Mouse (Mus musculus) ES-CJ7 (cell line): ENCODE measurements around the gene Cdt1.

Source experiments
- DNase-seq: peaks from one replicate; pipeline ENCODE4 v3.0.0; 2011; ENCODE audit warnings: low read depth, low spot score

The Cdt1 gene

DNA sequence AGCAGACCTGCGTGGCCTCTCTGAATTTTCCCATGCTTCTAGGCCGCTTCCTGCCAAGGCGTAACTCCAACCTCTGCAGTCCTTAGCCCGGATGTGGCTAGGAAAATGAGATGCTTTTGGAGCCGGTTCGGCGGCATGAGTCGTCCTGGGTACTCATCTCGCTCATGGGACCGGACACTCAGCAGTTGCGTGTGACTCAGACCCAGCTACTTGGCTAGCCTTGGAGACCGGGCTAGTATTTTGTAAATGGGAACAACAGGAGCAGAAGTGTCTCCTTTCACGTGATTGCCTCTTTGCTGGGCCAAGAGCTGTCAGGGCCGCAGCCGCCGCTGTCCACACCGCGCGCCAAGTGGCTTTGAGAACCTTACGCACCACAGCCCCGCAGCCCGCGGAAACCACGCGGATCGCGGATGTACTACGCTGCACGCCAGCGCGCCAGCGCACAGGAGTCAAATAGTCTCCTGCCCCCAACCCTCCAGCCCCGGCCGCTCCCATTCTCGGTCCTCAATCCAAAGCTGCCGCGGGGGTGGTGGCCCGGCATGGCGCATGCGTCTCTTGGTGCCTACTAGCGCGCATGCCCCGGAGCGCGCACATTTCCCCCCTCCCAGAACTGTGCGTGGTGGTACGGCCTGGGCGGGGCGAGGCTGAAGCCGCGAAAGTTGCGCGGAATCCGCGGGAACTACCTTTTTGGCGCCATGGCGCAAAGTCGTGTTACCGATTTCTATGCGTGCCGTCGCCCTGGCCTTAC is at the start of gene Cdt1:
Cdt1 (plus strand) TSS at position 655 of the 748 bp plus-strand sequence.
- DNase-seq = peak; percentile 99

GRCm38 (mm10) chr8:122520611-122521010 is 47.2 kb upstream of the Cdt1 start:
- no peak for DNase-seq

DNA sequence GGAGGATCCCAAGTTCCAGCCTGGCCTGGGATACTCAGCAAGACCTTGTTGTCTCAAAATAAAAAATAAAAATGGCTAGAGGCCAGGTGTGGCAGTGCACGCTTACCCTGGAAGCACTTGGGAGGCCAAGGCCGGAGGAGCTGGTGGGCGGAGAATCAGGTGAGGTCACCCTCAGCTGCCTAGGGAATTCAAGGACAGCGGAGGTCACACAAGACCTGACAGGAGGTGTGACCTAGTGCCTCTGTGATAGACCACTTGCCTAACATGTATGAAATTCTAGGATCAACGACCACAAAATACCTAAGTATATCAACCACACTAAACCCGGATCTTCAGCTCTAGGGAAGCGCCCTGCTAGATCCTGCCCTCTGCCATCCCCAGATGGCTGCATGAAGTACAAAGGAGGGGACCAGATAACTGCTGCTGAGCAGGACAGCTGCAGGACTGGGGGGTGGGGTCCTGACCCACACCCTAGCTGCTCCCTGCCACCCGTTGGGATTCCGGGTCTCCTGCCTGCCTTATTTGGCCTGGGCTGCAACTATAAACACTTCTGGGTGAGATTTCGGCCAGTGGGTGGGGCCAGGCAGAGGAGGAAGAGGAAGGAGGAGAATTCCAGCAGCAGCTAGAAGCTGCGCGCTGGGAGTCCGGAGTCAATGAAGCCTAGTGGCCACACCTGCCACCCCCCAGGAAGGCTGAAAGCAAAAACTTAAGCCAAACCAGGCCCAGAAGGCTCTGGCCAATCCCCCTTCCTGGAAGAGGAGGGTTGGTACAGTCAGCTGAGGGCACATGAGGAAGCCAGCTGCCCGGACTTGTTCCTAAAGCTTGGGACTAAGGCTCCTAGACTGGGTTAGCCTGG is 44.8 kb upstream of the Cdt1 start:
- DNase-seq = peak; percentile 99

- DNase-seq = peak; percentile 67
These were observed 44.0 kb upstream of the Cdt1 start for GRCm38 (mm10) chr8:122523652-122524360.

DNA sequence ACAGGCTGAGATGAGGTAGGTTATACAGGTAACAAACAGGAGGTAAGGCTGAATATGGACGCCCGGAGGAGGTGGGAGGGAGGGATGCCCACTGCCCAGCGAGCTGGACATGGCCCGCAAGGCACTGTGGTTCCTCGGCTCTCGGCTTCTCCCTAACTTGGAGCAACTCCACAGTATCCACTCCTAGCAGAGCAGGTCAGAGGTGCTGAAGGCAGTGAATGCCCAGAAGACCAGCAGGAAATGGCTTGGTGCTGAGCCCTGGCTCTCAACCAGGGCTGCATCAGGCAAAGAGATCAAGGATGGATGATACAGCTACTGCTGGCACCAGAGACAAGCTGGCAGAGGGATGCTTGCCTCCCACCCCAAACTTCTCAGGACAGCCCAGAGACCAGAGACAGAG is 43.3 kb upstream of the Cdt1 start:
- no peak for DNase-seq

DNA sequence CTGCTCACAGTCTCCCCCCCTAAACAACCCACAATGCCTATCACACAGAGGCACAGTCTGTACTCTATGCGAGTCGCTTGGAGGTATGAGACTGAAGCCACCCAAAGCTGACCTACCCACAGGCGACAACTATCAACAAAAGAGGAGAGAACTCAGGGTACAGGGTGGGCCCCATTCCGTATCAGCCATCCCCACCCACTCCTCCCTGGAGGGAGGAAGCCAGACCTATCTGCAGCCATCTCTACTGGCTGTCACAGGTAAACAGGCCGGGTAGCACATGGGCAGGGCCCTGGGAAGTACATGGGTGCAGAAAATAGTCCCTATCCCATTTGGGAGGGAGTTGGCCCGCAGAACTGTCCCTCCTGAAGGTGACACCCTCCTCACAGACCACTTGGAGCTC is 42.8 kb upstream of the Cdt1 start:
- DNase-seq = no peak

DNA sequence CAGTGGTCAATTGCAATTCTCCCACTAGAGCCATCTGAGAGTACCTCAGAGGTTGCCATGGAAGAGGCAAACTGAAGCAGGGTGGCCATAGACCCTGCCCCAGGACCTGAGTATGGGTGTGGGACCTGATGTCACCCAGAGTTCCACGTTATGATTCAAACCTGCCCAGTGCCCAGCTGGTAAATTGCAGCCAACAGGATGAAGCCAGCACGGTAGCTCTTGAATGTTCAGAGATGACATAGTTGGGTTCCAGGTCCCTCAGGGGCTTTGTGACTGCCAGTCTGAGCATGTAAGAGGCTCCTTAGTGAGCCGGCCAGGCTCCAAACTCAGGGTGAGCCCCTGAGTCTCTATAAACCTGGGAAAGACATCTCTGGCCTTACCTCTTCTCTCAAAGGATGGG is 41.7 kb upstream of the Cdt1 start:
- no peak for DNase-seq

DNA sequence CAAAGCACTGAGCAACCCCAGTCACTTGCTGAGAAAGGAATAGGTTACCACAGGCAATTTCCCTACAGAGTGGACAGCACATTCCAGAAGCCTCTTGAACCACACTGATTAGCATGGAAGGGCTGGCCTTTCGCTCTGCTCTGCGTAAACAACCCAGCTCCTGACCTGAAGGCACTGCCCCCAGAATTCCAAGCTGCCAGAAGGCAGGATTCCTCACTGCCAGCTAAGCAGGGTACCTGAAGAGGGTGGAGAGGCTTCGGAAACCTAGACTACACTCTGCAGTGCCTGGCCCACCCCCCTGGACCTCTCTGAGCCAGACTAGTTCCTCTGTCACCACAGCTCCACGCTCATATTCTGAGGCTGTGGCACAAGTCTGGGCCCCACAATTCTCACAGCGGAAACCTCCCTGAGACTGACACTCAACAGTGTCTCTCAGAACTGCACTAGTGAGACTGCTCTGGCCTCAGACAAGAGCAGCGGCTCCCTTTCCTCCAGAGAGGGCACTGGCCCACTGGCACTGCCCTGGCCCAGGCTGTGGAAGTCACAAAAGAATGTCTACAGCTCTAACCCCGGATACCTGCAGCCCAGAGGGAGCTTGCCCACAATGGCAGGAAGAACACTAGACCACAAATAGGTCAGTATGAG is 41.2 kb upstream of the Cdt1 start:
- DNase-seq = no peak

DNA sequence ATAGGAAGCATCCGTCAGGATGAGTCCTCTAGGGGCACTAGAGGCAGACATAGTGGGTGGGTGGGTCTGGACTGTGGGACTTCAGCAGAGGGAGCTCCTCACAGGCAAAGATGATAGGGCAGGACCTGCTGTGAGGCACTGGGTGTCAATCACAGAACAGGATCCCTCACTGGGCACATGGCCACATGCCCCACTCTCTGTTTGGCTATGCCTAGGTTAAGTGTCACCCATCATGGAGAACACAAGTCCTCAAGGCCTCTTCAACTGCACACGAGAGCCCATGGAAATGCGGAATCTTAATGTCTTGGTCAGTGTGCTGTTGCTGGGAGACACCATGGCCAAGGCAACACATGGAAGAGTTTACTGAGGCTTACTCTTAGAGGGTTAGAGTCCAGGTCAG is 39.9 kb upstream of the Cdt1 start:
- DNase-seq = no peak

DNA sequence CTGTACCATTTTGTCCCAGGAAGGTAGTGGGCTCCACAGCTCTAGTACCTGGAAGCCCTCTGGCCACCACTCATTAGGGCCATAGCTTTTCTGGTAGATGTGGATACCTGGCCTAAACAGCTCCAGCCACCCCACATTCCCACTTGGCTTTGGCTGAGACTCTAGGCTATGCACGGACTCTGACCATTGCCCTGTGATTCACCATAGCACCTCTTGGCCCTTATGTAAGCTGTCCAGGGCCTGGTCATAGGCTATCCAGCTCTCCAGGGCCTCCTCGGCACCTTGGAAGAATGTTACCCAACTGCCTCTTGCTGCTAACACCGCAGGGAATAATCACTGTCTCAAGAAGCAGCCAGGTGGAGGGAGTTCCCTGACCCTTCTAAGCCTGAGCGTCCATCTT is 38.7 kb upstream of the Cdt1 start:
- DNase-seq = no peak

DNA sequence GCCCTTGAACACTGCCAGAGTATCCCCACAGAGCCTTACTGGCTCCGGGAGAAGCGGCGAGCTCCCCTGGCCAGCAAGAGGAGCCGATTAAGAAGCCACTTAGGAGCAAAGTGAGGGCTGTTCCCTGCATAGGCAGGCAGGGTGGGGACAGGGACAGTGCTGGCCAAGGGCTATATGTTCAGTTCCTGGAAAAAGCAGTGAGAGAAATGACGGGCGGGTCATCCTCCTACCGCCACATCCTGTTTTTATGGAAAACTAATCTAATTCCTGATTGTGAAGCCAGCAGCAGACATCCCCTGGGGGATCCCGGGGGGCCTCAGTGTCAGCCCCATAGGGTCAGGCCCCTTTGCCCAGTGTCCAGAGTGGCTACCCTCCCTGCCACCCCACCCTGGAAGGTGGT is 36.5 kb upstream of the Cdt1 start:
- DNase-seq = no peak

- peak; percentile 70 for DNase-seq
These were observed 30.8 kb upstream of the Cdt1 start for GRCm38 (mm10) chr8:122537033-122537432.

DNA sequence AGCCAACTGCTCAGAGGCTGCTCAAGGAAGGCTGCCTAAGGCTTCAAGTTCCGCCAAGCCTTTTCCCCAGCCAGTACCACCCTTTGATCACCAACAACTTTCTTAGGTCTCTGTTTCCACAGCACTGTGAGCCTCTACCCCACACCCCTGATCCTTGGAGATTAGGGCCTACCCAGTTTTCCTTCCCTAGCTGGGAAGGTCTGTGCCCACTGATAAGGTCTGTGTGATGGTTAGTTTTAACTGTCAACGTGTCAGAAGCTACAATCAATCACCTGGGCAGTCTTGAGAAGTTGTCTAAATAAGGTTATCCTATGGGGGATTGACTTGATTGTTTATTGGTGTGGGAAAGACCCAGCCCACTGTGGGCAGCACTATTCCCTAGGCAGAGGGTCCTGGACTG is 30.0 kb upstream of the Cdt1 start:
- no peak for DNase-seq

DNA sequence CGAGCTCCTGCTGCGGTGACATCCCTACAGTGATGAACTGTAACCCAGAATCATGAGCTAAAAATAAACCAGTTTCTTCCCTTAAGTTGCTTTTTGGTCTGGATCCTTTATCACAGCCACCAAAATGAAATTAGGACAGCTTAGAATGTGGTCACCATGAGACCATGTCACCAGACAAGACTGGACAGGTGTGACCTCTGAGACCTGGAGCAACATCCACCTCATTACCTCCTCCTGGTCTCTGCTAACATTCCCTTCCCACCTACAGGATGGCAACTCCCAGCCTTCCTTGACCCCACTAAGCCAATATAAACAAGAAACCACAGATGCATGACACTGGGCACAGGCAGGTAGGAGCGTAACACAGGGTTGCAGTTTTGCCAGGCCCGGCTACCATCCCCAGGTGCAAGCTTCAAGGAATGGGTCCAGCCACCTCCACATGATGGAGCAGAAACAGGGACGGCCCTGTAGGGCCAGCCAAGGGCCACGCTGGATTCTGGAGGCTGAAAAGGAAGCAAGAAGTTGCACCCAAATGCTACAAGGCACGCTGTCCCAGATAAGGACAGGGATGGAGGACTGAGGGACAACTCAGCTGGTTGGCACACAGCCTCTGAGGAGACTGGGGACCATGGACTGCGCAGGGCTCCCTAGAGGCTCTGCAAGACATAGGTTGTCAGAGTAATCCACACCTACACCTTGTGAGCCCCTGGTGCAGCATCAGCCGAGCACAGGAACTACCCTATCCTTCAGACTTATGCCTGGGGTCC is 29.3 kb upstream of the Cdt1 start:
- DNase-seq = no peak

- no peak for DNase-seq
These were observed 23.7 kb upstream of the Cdt1 start for GRCm38 (mm10) chr8:122544138-122544537.

GRCm38 (mm10) chr8:122546066-122546755 is 21.6 kb upstream of the Cdt1 start:
- no peak for DNase-seq

- DNase-seq = no peak
These were observed 20.9 kb upstream of the Cdt1 start for GRCm38 (mm10) chr8:122546811-122547453.

- peak; percentile 71 for DNase-seq
These were observed 20.0 kb upstream of the Cdt1 start for GRCm38 (mm10) chr8:122547815-122548214.

DNA sequence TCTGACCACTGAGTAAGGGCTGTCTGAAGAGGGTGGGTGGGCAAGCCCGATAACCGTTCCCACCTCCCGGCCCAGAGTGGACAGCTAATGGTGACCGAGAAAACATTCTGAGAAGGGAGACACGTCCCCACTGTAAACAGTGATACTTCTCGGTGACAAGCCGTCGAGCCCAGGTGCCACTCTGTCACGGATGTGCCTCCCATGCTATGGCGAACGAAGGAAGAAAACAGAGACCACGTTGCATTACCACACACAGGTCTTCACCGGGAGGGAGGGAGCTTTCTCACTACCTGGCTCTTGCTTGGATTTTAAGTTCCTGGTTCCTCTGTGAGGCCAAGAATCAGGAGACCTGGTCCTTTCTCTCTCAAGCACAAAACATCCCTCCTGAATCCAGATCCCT is 19.5 kb upstream of the Cdt1 start:
- no peak for DNase-seq

GRCm38 (mm10) chr8:122548891-122549439 is 18.9 kb upstream of the Cdt1 start:
- no peak for DNase-seq
